Mouse (Mus musculus) embryonic facial prominence, embryonic 14.5 days (tissue): Measurements from ENCODE around the gene Ace2. TPM values are rescaled to one million over a fixed set of nuclear protein-coding genes. Genes with fewer than 3 reads are reported as not detected.

ENCODE experiments used
- ATAC-seq: fragments of 200-750 bp; cut with Nextera tagmentation; 2 replicates; pipeline ENCODE4 v1.8.0; 2017; ENCODE audit warnings: low read depth, moderate number of reproducible peaks, moderate TSS enrichment
- DNase-seq: peaks from one replicate; pipeline ENCODE4 v3.0.0-alpha.2; 2015; ENCODE audit warnings: low spot score
- H3K27ac ChIP-seq: fragments of 300-500 bp; sonication (generic); replicated peaks from 2 replicates; pipeline ENCODE4 v1.5.1; 2014; ENCODE audit warnings: low read depth, mild to moderate bottlenecking, low read length, moderate library complexity
- H3K27me3 ChIP-seq: fragments of 300-500 bp; sonication (generic); replicated peaks from 2 replicates; pipeline ENCODE4 v1.6.1; 2014; ENCODE audit warnings: low read length; ENCODE audit not compliant: control insufficient read depth, insufficient read depth
- H3K36me3 ChIP-seq: fragments of 300-500 bp; sonication (generic); 2 replicates; pipeline ENCODE4 v1.6.1; 2014; ENCODE audit warnings: low read length, mixed read lengths; ENCODE audit not compliant: control insufficient read depth, insufficient read depth
- H3K4me1 ChIP-seq: fragments of 300-500 bp; sonication (generic); 2 replicates; pipeline ENCODE4 v1.6.1; 2014; ENCODE audit warnings: antibody characterized with exemption, low read length; ENCODE audit not compliant: control insufficient read depth, insufficient read depth
- H3K4me2 ChIP-seq: fragments of 300-500 bp; sonication (generic); 2 replicates; pipeline ENCODE4 v1.6.1; 2014; ENCODE audit warnings: low read depth, mild to moderate bottlenecking, low read length, moderate library complexity, mixed read lengths
- H3K4me3 ChIP-seq: fragments of 300-500 bp; sonication (generic); 2 replicates; pipeline ENCODE4 v1.5.1; 2014; ENCODE audit warnings: low read depth, mild to moderate bottlenecking, low read length
- H3K9ac ChIP-seq: fragments of 300-500 bp; sonication (generic); 2 replicates; pipeline ENCODE4 v1.6.1; 2014; ENCODE audit warnings: low read depth, mild to moderate bottlenecking, low read length, moderate library complexity, mixed read lengths
- H3K9me3 ChIP-seq: fragments of 300-500 bp; sonication (generic); 2 replicates; pipeline ENCODE4 v1.6.1; 2016; ENCODE audit warnings: low read length; ENCODE audit not compliant: control insufficient read depth
- WGBS: fragments of 180-500 bp; shearing (Covaris S2); extraction: QIAGEN DNeasy Blood & Tissue Kit; methylation state at CpG from one replicate; pipeline ENCODE4 v1.1.7; 2014; 5-methylcytosine and 5-hydroxymethylcytosine counted together
- polyA plus RNA-seq: library from polyadenylated mRNA; unstranded; fragments of >200 nt; fragmentation: Nextera tagmentation; extraction: Ambion mirVana; gene quantifications from 2 replicates; pipeline ENCODE4 v1.2.1, GENCODE M21; 2014

Ace2 gene
- polyA plus RNA-seq, 1 experiment from 2014 or later: 2.5 TPM

GRCm38 (mm10) chrX:164113744-164114143, 25.4 kb upstream of the Ace2 start:
- H3K36me3 ChIP-seq: no peaks in the 10 kb centered on the region
- no peak overlapping the region for H3K4me2 ChIP-seq
- H3K27me3 ChIP-seq: no peaks in the 10 kb centered on the region; the same call in 1 of the 2 replicates
- no peak for DNase-seq
- H3K4me1 ChIP-seq: no peaks in the 10 kb centered on the region
- no peak overlapping the region for H3K9ac ChIP-seq
- WGBS: 92% methylated on average over 6 of the region's 6 CpGs
- no peaks in the 10 kb centered on the region for H3K9me3 ChIP-seq
- ATAC-seq: no peak
- H3K27ac ChIP-seq: no peak overlapping the region
- H3K4me3 ChIP-seq: no peak overlapping the region

GRCm38 (mm10) chrX:164123942-164124341, 15.2 kb upstream of the Ace2 start:
- no peak overlapping the region for H3K9ac ChIP-seq
- H3K9me3 ChIP-seq: no peaks in the 10 kb centered on the region
- no peaks in the 10 kb centered on the region for H3K4me1 ChIP-seq
- 86% methylated on average over 3 of the region's 3 CpGs for WGBS
- ATAC-seq (no peak), DNase-seq (no peak)
- H3K27me3 ChIP-seq: peaks cover 3% of the 10 kb centered on the region
- H3K4me3 ChIP-seq: no peak overlapping the region
- H3K4me2 ChIP-seq: no peak overlapping the region
- no peaks in the 10 kb centered on the region for H3K36me3 ChIP-seq
- H3K27ac ChIP-seq: no peak overlapping the region

DNA sequence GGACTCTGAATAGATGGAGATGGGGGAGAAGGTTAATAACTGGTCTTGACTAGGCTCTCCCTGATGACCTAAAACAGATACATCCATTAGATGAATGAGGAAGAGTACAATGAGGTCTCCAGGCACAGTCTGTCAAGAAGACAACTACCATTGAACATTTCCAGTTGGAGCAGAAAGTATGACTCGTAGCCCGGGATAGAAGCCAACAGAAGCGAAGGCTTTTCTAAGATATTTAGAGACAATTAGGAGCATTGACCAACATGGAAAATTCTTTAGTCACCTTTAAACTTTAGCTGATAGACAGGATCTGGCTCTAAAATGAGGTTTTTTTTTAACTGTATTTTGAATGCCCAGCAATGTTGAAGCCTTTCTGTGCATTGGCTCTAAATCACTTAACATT, 5.6 kb upstream of the Ace2 start:
- DNase-seq (no peak), ATAC-seq (no peak)
- H3K9ac ChIP-seq: no peak overlapping the region
- no peaks in the 10 kb centered on the region for H3K9me3 ChIP-seq
- H3K4me3 ChIP-seq: no peak overlapping the region
- no peaks in the 10 kb centered on the region for H3K4me1 ChIP-seq
- peaks cover 7% of the 10 kb centered on the region; the same call in 1 of the 2 replicates for H3K27me3 ChIP-seq
- no peak overlapping the region for H3K27ac ChIP-seq
- no peak overlapping the region for H3K4me2 ChIP-seq
- H3K36me3 ChIP-seq: no peaks in the 10 kb centered on the region
- WGBS: 87% methylated on average over 3 of the region's 3 CpGs

- H3K36me3 ChIP-seq: no peaks in the 10 kb centered on the region
- WGBS: 81% methylated on average over 4 of the region's 4 CpGs
- H3K9me3 ChIP-seq: no peaks in the 10 kb centered on the region
- H3K4me1 ChIP-seq: no peaks in the 10 kb centered on the region
- H3K9ac ChIP-seq: no peak overlapping the region
- no peak for ATAC-seq
- no peak overlapping the region for H3K4me3 ChIP-seq
- H3K27ac ChIP-seq: no peak overlapping the region
- H3K27me3 ChIP-seq: peaks cover 15% of the 10 kb centered on the region; the same call in 1 of the 2 replicates
- no peak for DNase-seq
- H3K4me2 ChIP-seq: no peak overlapping the region
Observed at GRCm38 (mm10) chrX:164135304-164135818, 3.8 kb upstream of the Ace2 start.

DNA sequence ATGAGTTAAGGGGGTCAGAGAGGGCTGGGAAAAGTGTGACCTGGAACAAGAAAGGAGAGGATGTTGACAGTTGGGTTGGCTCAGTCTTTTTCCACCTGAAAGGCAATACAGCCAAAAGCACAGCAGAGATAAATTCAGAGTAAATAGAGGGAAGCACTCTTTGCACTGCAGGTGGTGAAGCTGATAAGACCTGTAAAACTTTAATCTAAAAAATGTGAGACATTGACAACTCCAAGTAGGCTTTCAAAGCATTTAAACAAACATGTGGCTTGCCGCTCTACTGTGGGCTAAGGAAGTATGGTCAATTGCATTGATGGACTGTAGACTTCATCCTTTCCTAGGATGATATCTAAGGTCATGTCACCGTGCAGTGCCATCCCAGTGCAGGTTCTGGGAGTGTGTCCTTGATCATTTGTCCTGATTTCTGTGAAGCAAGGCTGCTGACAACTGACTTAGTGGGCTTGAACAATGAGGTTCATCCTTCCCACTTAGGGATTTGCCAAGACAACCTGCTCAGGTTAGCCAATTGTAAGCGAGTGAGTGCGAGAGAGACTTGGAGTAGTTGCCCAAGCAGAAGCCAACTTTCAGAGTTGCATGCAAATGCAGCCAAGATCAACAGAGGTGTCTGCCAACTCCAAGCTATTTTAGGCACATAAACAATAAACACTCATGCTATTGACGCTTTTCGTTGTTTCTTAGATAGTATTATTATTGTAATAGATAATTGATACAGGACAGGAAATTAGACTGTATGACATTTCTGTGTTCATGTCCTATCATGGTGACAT, 6.5 kb downstream of the Ace2 start:
- Histone ChIP-seq H3K4me3 (no peak overlapping the region), H3K9ac (no peak overlapping the region), H3K36me3 (no peaks in the 10 kb centered on the region), H3K27me3 (peaks cover 11% of the 10 kb centered on the region), H3K27ac (no peak overlapping the region), H3K4me1 (no peaks in the 10 kb centered on the region), H3K4me2 (no peak overlapping the region), H3K9me3 (no peaks in the 10 kb centered on the region)
- ATAC-seq (no peak), DNase-seq (no peak)
- 89% methylated on average over 6 of the region's 6 CpGs for WGBS

GRCm38 (mm10) chrX:164152703-164153102, 13.6 kb downstream of the Ace2 start:
- ATAC-seq: no peak
- Histone ChIP-seq H3K9ac (no peak overlapping the region), H3K27me3 (no peaks in the 10 kb centered on the region; the same call in 1 of the 2 replicates), H3K36me3 (no peaks in the 10 kb centered on the region), H3K9me3 (no peaks in the 10 kb centered on the region), H3K4me1 (no peaks in the 10 kb centered on the region), H3K27ac (no peak overlapping the region), H3K4me2 (no peak overlapping the region), H3K4me3 (no peak overlapping the region)
- 65% methylated on average over 2 of the region's 2 CpGs for WGBS
- no peak for DNase-seq

DNA sequence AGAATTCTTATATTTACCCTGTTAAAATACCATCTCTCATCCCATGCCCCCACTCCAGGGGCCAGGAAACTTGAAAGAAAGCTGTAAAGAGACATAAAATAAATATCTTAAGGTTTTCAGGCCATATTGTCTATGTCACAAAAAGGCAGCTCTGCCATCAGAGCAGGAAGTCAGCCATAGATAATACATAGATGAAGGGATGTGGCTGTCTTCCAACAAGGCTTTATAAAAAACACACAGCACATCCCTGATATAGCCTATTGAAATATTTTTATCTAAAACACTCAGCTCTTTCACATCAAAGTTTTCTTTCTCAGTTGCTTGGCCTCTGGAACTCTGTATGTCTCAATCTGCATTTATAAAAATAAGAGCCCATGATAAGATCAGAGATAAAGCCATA, 14.5 kb downstream of the Ace2 start:
- Histone ChIP-seq H3K4me1 (no peaks in the 10 kb centered on the region), H3K4me3 (no peak overlapping the region), H3K4me2 (no peak overlapping the region), H3K27ac (no peak overlapping the region), H3K9ac (no peak overlapping the region), H3K27me3 (no peaks in the 10 kb centered on the region; the same call in 1 of the 2 replicates), H3K9me3 (no peaks in the 10 kb centered on the region), H3K36me3 (no peaks in the 10 kb centered on the region)
- no peak for DNase-seq
- no peak for ATAC-seq

DNA sequence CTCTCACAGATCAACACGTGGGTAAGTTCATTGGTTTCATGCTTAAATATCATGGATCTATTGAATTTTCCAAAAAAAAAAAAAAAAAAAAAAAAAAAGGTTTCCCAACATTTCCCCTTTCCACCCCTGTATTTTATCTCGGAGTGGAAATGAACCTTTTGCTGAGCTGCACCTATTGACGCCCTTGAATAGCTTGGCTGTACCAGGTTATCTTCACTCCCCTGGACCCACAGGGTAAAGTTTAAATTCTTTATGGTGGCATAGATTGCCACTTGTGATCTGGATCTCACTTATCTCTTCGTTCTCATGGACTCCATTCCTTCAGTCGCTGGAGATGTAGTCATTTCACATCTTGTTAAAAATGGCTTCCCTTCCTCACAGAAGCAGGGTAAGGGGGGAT, 15.5 kb downstream of the Ace2 start:
- 83% methylated on average over 5 of the region's 5 CpGs for WGBS
- ATAC-seq: no peak
- no peak for DNase-seq
- Histone ChIP-seq H3K36me3 (no peaks in the 10 kb centered on the region), H3K9ac (no peak overlapping the region), H3K27me3 (no peaks in the 10 kb centered on the region; the same call in none of the 2 replicates), H3K9me3 (no peaks in the 10 kb centered on the region), H3K4me1 (no peaks in the 10 kb centered on the region), H3K27ac (no peak overlapping the region), H3K4me2 (no peak overlapping the region), H3K4me3 (no peak overlapping the region)

- 78% methylated on average over 1 of the region's 1 CpGs for WGBS
- Histone ChIP-seq H3K4me2 (no peak overlapping the region), H3K27ac (no peak overlapping the region), H3K9me3 (no peaks in the 10 kb centered on the region), H3K9ac (no peak overlapping the region), H3K4me1 (no peaks in the 10 kb centered on the region), H3K27me3 (peaks cover 12% of the 10 kb centered on the region; the same call in 1 of the 2 replicates), H3K4me3 (no peak overlapping the region), H3K36me3 (no peaks in the 10 kb centered on the region)
- ATAC-seq (no peak), DNase-seq (no peak)
Observed at GRCm38 (mm10) chrX:164164681-164165080, 25.5 kb downstream of the Ace2 start.
